Mouse (Mus musculus) heart, postnatal 0 days (tissue): ENCODE measurements around the gene Cadps.

Experiments
- CTCF ChIP-seq: IDR thresholded peaks from 2 replicates; pipeline ENCODE4 v1.5.1; 2016; ENCODE audit warnings: antibody characterized with exemption, control low read depth, low read depth
- EP300 ChIP-seq: IDR thresholded peaks from 2 replicates; pipeline ENCODE4 v1.6.1; 2016; ENCODE audit warnings: antibody characterized with exemption, low read depth

- no peak for TF ChIP-seq CTCF
- no peak for TF ChIP-seq EP300
Observed at GRCm38 (mm10) chr14:12581657-12582056, 241.2 kb downstream of the Cadps start.
